Mouse (Mus musculus) left cerebral cortex, adult 2 months (tissue): ENCODE measurements around the gene Kcnd1. TPM values are rescaled to one million over a fixed set of nuclear protein-coding genes. Genes with fewer than 3 reads are reported as not detected.

Experiments used
- DNase-seq, 2 experiments: peaks; one replicate each; pipeline ENCODE4 v3.0.0; 2021 to 2022; ENCODE audit warnings: low spot score in 2 of 2, mixed read lengths in 1 of 2; ENCODE audit errors: extremely low spot score in 1 of 2
- H3K27ac ChIP-seq: fragments of 200-600 bp; 2 replicates; pipeline ENCODE4 v1.8.1; 2022
- H3K4me3 ChIP-seq: fragments of 200-600 bp; 2 replicates; pipeline ENCODE4 v1.8.1; 2022
- CTCF ChIP-seq: fragments of 200-600 bp; IDR thresholded peaks from 2 replicates; pipeline ENCODE4 v1.8.1; 2022; ENCODE audit warnings: antibody characterized with exemption, mild to moderate bottlenecking, moderate library complexity
- intact Hi-C: fragments of 180-260 bp; cut with DNase I; formaldehyde crosslinking; loops from one replicate; pipeline ENCODE4 v1.15.1; 2025
- long read RNA-seq, 2 experiments: library from polyadenylated mRNA; stranded (forward); transcript quantifications; one replicate each; pipeline ENCODE4 v2.0.0; 2021; ENCODE audit warnings: borderline mapping rate in 2 of 2
- total RNA-seq, 2 experiments: library from RNA; stranded (reverse); gene quantifications; 2 replicates each; pipeline ENCODE4 v1.2.3; 2021

Gene Kcnd1
- total RNA-seq = 1 to 10 TPM; 7.7 to 9.3 TPM
- long read RNA-seq, experiment 1, full-length matches to known transcripts = 5 of 18 reads
- long read RNA-seq, experiment 1, partial matches to known transcripts = 0 of 18 reads
- long read RNA-seq, experiment 1, other reads (novel, unspliced or antisense) = 13 of 18 reads
- long read RNA-seq, experiment 2, full-length matches to known transcripts = 8 of 16 reads
- long read RNA-seq, experiment 2, partial matches to known transcripts = 0 of 16 reads
- long read RNA-seq, experiment 2, other reads (novel, unspliced or antisense) = 8 of 16 reads

- no peak for TF ChIP-seq CTCF
- peak within 1 kb of the TSS; percentile 12 for H3K27ac ChIP-seq
- intact Hi-C loops = no loop called here
- DNase-seq = peak; percentile 32 to 52
- H3K4me3 ChIP-seq = peak within 1 kb of the TSS; percentile 51
These were observed at the start of gene Kcnd1 for GRCm38 (mm10) chrX:7821865-7822779. Gene Kcnd1 (plus strand): TSS chrX:7822289.

- DNase-seq = no peak
- H3K4me3 ChIP-seq = no peak overlapping the region
- intact Hi-C loops = loop anchor here (5.0 kb wide), 1 partner anchor 35 kb away; no protein-coding TSS in a partner anchor
- H3K27ac ChIP-seq = no peak overlapping the region
- TF ChIP-seq CTCF = peak; percentile 49
These were observed 49.3 kb upstream of the Kcnd1 start for GRCm38 (mm10) chrX:7772766-7773165.

GRCm38 (mm10) chrX:7775501-7776205 is 46.4 kb upstream of the Kcnd1 start:
- no peak for TF ChIP-seq CTCF
- H3K4me3 ChIP-seq = no peak overlapping the region
- no peak for DNase-seq
- H3K27ac ChIP-seq = no peak overlapping the region
- intact Hi-C loops = loop anchor here (5.0 kb wide), 1 partner anchor 353 kb away; no protein-coding TSS in a partner anchor

GRCm38 (mm10) chrX:7776329-7777082 is 45.6 kb upstream of the Kcnd1 start:
- intact Hi-C loops = loop anchor here (5.0 kb wide), 1 partner anchor 354 kb away; no protein-coding TSS in a partner anchor
- peak; percentile 34 to 52 for DNase-seq
- Histone ChIP-seq H3K4me3 (no peak overlapping the region), H3K27ac (no peak overlapping the region)
- peak; percentile 77 for TF ChIP-seq CTCF

GRCm38 (mm10) chrX:7778450-7779244 is 43.4 kb upstream of the Kcnd1 start:
- intact Hi-C loops = loop anchor here (5.0 kb wide), 1 partner anchor 356 kb away; no protein-coding TSS in a partner anchor
- no peak for TF ChIP-seq CTCF
- H3K27ac ChIP-seq = no peak overlapping the region
- no peak overlapping the region for H3K4me3 ChIP-seq
- no peak for DNase-seq

GRCm38 (mm10) chrX:7779294-7779693 is 42.8 kb upstream of the Kcnd1 start:
- intact Hi-C loops = loop anchor here (5.0 kb wide), 1 partner anchor 357 kb away; no protein-coding TSS in a partner anchor
- DNase-seq = no peak
- TF ChIP-seq CTCF = no peak
- H3K4me3 ChIP-seq = no peak overlapping the region
- H3K27ac ChIP-seq = no peak overlapping the region

GRCm38 (mm10) chrX:7782603-7783092 is 39.4 kb upstream of the Kcnd1 start:
- no peak overlapping the region for H3K4me3 ChIP-seq
- no peak for DNase-seq
- no peak overlapping the region for H3K27ac ChIP-seq
- TF ChIP-seq CTCF = no peak
- intact Hi-C loops = no loop called here

GRCm38 (mm10) chrX:7789542-7790136 is 32.5 kb upstream of the Kcnd1 start, which contains the start of gene Gripap1:
Gene Gripap1 (plus strand): TSS chrX:7789765.
- intact Hi-C loops = no loop called here
- Histone ChIP-seq H3K4me3 (peak within 1 kb of the TSS; percentile 64), H3K27ac (peak within 1 kb of the TSS; percentile 90)
- TF ChIP-seq CTCF = no peak
- peak; percentile 67 to 72 for DNase-seq

- Histone ChIP-seq H3K27ac (peak overlapping the region; percentile 90), H3K4me3 (peak overlapping the region; percentile 64)
- no peak for TF ChIP-seq CTCF
- intact Hi-C loops = no loop called here
- no peak for DNase-seq
These were observed 31.8 kb upstream of the Kcnd1 start for GRCm38 (mm10) chrX:7790309-7790708.

- intact Hi-C loops = no loop called here
- no peak for DNase-seq
- Histone ChIP-seq H3K4me3 (no peak overlapping the region), H3K27ac (no peak overlapping the region)
- peak; percentile 43 for TF ChIP-seq CTCF
These were observed 28.7 kb upstream of the Kcnd1 start for GRCm38 (mm10) chrX:7793361-7793760.
